Mouse (Mus musculus): ENCODE data around the gene Ptgdr. TPM values are rescaled to one million over a fixed set of nuclear protein-coding genes. Genes with fewer than 3 reads are reported as not detected.
"Not testable (repeated sequence)": the region's sequence is repeated elsewhere in the genome, so short reads cannot be mapped to it uniquely, and the experiment has no call there.

Ptgdr gene
- polyA plus RNA-seq, 1 experiment, result 0.17 TPM

DNA sequence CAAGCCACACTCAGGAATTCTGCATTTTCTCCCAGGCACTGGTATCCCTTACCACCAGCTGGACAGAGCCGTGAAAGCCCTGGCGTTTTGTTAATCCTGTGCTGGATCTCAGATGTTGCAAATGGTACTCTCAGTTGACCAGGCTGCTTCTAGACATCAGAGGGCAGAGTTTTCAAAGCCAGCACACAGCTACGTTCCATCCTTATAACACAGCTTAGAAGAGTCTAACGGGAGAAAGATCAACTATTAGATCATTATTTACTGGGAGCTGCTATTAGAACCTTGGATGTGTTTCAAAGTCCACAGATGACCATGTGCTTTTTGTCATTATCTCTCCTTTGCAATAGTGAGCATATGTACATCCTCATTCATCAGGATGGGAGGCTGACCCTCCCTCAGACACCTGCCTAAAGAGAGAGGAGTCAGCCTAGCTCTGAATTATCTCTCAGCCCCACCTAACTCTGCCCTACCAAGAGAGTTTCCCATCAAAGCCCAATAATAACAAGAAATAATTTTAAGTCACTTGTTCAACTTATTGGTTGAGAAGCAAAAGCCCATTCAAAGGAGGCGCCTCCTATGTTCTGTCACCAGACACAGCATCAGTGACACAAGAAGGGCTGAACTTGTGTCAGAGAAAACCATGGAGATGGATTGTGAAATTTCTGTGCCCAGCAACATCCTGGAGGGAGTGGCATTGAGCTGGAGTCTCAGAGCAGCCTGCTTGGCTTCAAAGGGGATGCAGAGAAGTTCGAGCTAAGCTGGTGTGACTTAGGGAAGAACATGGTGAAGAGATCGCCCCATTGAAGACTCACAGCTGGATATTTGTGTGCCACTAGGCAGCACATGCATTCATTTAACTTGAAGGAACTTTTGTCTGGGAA, 37.8 kb downstream of the Ptgdr start:
- no peak for DNase-seq (ENCODE audit: low read depth, low spot score)
- 74% methylated on average over 7 of the region's 7 CpGs for WGBS

DNA sequence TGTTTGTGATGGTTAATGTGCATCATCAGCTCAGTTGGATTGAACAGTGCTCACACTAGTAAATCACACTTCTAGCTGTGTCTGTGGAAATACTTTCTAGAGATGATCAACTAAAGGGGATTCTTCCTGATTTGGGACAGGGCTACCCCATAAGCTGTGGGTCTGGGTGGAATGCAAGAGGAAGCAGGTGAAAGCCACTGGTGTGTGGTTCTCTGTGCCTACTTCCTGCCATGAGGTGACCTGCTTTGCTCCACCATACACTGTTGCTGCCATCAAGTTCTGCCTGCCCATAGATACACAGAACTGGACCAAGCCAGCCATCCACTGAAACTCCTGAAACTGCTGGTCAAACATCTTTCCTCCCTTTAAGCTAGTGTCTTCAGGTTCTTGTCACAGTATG, 46.0 kb downstream of the Ptgdr start:
- DNase-seq (ENCODE audit: low read depth, low spot score), result not testable (repeated sequence)

Other genes starting within 250 kb of the Ptgdr start
- gene Gm5624, start 231.4 kb downstream of the Ptgdr start, polyA plus RNA-seq (2012; rRNA removed), result not detected in 2 replicates
- gene Gm8257, start 152.9 kb downstream of the Ptgdr start, polyA plus RNA-seq (2012; rRNA removed), result not detected in 2 replicates
- not detected in 2 replicates for gene Gm8267, start 109.0 kb downstream of the Ptgdr start, polyA plus RNA-seq (2012; rRNA removed)
- 1.9 and 3.1 TPM in 2 replicates for gene Ptger2, start 128.8 kb upstream of the Ptgdr start, polyA plus RNA-seq (2012; rRNA removed)

Data from large intestine, adult 2 months (tissue).